Mouse (Mus musculus): ENCODE data around the gene Cacna1g. TPM values are rescaled to one million over a fixed set of nuclear protein-coding genes. Genes with fewer than 3 reads are reported as not detected.

Cacna1g gene
- total and polyA plus RNA-seq, 2 experiments from 2014 or later = 10.4 to 90.3 TPM

GRCm38 (mm10) chr11:94361166-94361870 is 112.7 kb downstream of the Cacna1g start:
- Histone ChIP-seq H3K36me3 (ENCODE audit: insufficient read depth, low read length) (no peaks in the 10 kb centered on the region), H3K27ac (no peak overlapping the region), H3K27me3 (ENCODE audit: insufficient read depth, low read length) (no peaks in the 10 kb centered on the region), H3K4me3 (ENCODE audit: low read length) (no peak overlapping the region), H3K9ac (replicated peaks; ENCODE audit: low read length) (no peak overlapping the region), H3K9me3 (ENCODE audit: low read length) (no peaks in the 10 kb centered on the region), H3K4me1 (ENCODE audit: insufficient read depth, low read length) (no peaks in the 10 kb centered on the region), H3K4me2 (ENCODE audit: low read depth, low read length) (no peak overlapping the region)
- no peak for ATAC-seq
- no peak for DNase-seq (ENCODE audit: low spot score)
- 93% methylated on average over 14 of the region's 14 CpGs for WGBS
- no peak for TF ChIP-seq CTCF (IDR thresholded peaks at IDR 0.05; ENCODE audit: low read depth)

- WGBS = 89% methylated on average over 12 of the region's 12 CpGs
- no peak for TF ChIP-seq CTCF (IDR thresholded peaks at IDR 0.05; ENCODE audit: low read depth)
Measured at GRCm38 (mm10) chr11:94359168-94359567, 114.8 kb downstream of the Cacna1g start.

More at GRCm38 (mm10) chr11:94359168-94359567, 114.8 kb downstream of the Cacna1g start:
- ATAC-seq (no peak), DNase-seq (ENCODE audit: low spot score) (no peak)
- H3K27ac ChIP-seq = no peak overlapping the region
- H3K4me1 ChIP-seq (ENCODE audit: insufficient read depth, low read length) = no peaks in the 10 kb centered on the region
- no peaks in the 10 kb centered on the region for H3K27me3 ChIP-seq (ENCODE audit: insufficient read depth, low read length)
- no peaks in the 10 kb centered on the region for H3K9me3 ChIP-seq (ENCODE audit: low read length)
- H3K4me3 ChIP-seq (ENCODE audit: low read length) = no peak overlapping the region
- H3K36me3 ChIP-seq (ENCODE audit: insufficient read depth, low read length) = no peaks in the 10 kb centered on the region
- H3K9ac ChIP-seq (replicated peaks; ENCODE audit: low read length) = no peak overlapping the region
- H3K4me2 ChIP-seq (ENCODE audit: low read depth, low read length) = no peak overlapping the region

Other genes starting within 250 kb of the Cacna1g start
- 7.0 and 10.1 TPM in 2 replicates for gene Wfikkn2, start 228.2 kb downstream of the Cacna1g start, total RNA-seq (2014; rRNA removed)
- gene Wfikkn2, start 228.2 kb downstream of the Cacna1g start, polyA plus RNA-seq (2015; fragmentation: Nextera tagmentation; extraction: Ambion mirVana) = 10.4 and 10.5 TPM in 2 replicates
- not detected in 2 replicates for gene Gm21885, start 192.3 kb downstream of the Cacna1g start, total RNA-seq (2014; rRNA removed)
- 0.24 TPM in 1 of 2 replicates, not detected in the other for gene Gm21885, start 192.3 kb downstream of the Cacna1g start, polyA plus RNA-seq (2015; fragmentation: Nextera tagmentation; extraction: Ambion mirVana)
- 36.8 and 44.3 TPM in 2 replicates for gene Luc7l3, start 152.2 kb downstream of the Cacna1g start, total RNA-seq (2014; rRNA removed)
- 101 and 115 TPM in 2 replicates for gene Luc7l3, start 152.2 kb downstream of the Cacna1g start, polyA plus RNA-seq (2015; fragmentation: Nextera tagmentation; extraction: Ambion mirVana)
- gene Ankrd40, start 146.2 kb downstream of the Cacna1g start, total RNA-seq (2014; rRNA removed) = 48.1 and 69.1 TPM in 2 replicates
- gene Ankrd40, start 146.2 kb downstream of the Cacna1g start, polyA plus RNA-seq (2015; fragmentation: Nextera tagmentation; extraction: Ambion mirVana) = 15.1 and 16.2 TPM in 2 replicates
- gene Abcc3, start 81.2 kb downstream of the Cacna1g start, total RNA-seq (2014; rRNA removed) = 4.5 and 4.7 TPM in 2 replicates
- gene Abcc3, start 81.2 kb downstream of the Cacna1g start, polyA plus RNA-seq (2015; fragmentation: Nextera tagmentation; extraction: Ambion mirVana) = 1.0 and 1.8 TPM in 2 replicates
- 1.5 and 11.8 TPM in 2 replicates for gene Spata20, start 12.0 kb upstream of the Cacna1g start, total RNA-seq (2014; rRNA removed)
- gene Spata20, start 12.0 kb upstream of the Cacna1g start, polyA plus RNA-seq (2015; fragmentation: Nextera tagmentation; extraction: Ambion mirVana) = 1.0 and 1.6 TPM in 2 replicates
- gene Epn3, start 25.8 kb upstream of the Cacna1g start, total RNA-seq (2014; rRNA removed) = 2.7 and 6.2 TPM in 2 replicates
- gene Epn3, start 25.8 kb upstream of the Cacna1g start, polyA plus RNA-seq (2015; fragmentation: Nextera tagmentation; extraction: Ambion mirVana) = 3.6 and 3.7 TPM in 2 replicates
- 2.3 and 4.8 TPM in 2 replicates for gene Mycbpap, start 47.5 kb upstream of the Cacna1g start, total RNA-seq (2014; rRNA removed)
- 1.1 and 1.5 TPM in 2 replicates for gene Mycbpap, start 47.5 kb upstream of the Cacna1g start, polyA plus RNA-seq (2015; fragmentation: Nextera tagmentation; extraction: Ambion mirVana)
- gene Rsad1, start 75.1 kb upstream of the Cacna1g start, total RNA-seq (2014; rRNA removed) = 9.3 and 12.9 TPM in 2 replicates
- 9.2 and 11.3 TPM in 2 replicates for gene Rsad1, start 75.1 kb upstream of the Cacna1g start, polyA plus RNA-seq (2015; fragmentation: Nextera tagmentation; extraction: Ambion mirVana)
- 0.61 and 1.2 TPM in 2 replicates for gene Chad, start 90.8 kb upstream of the Cacna1g start, total RNA-seq (2014; rRNA removed)
- gene Chad, start 90.8 kb upstream of the Cacna1g start, polyA plus RNA-seq (2015; fragmentation: Nextera tagmentation; extraction: Ambion mirVana) = 1.2 and 1.4 TPM in 2 replicates
- gene Acsf2, start 127.7 kb upstream of the Cacna1g start, total RNA-seq (2014; rRNA removed) = 4.8 and 6.8 TPM in 2 replicates
- 2.6 and 2.8 TPM in 2 replicates for gene Acsf2, start 127.7 kb upstream of the Cacna1g start, polyA plus RNA-seq (2015; fragmentation: Nextera tagmentation; extraction: Ambion mirVana)
- 105 and 113 TPM in 2 replicates for gene Lrrc59, start 155.6 kb upstream of the Cacna1g start, total RNA-seq (2014; rRNA removed)
- gene Lrrc59, start 155.6 kb upstream of the Cacna1g start, polyA plus RNA-seq (2015; fragmentation: Nextera tagmentation; extraction: Ambion mirVana) = 127 and 131 TPM in 2 replicates
- gene Mrpl27, start 179.6 kb upstream of the Cacna1g start, total RNA-seq (2014; rRNA removed) = 36.3 and 61.2 TPM in 2 replicates
- gene Mrpl27, start 179.6 kb upstream of the Cacna1g start, polyA plus RNA-seq (2015; fragmentation: Nextera tagmentation; extraction: Ambion mirVana) = 178 and 182 TPM in 2 replicates
- 3.8 TPM in 2 replicates for gene Eme1, start 179.8 kb upstream of the Cacna1g start, total RNA-seq (2014; rRNA removed)
- 1.9 and 2.4 TPM in 2 replicates for gene Eme1, start 179.8 kb upstream of the Cacna1g start, polyA plus RNA-seq (2015; fragmentation: Nextera tagmentation; extraction: Ambion mirVana)
- gene Xylt2, start 203.3 kb upstream of the Cacna1g start, total RNA-seq (2014; rRNA removed) = 44.0 and 53.5 TPM in 2 replicates
- gene Xylt2, start 203.3 kb upstream of the Cacna1g start, polyA plus RNA-seq (2015; fragmentation: Nextera tagmentation; extraction: Ambion mirVana) = 13.6 and 14.9 TPM in 2 replicates
- gene Gm11541, start 230.3 kb upstream of the Cacna1g start, total RNA-seq (2014; rRNA removed) = 0.63 TPM in 1 of 2 replicates, not detected in the other
- 0.39 and 0.42 TPM in 2 replicates for gene Gm11541, start 230.3 kb upstream of the Cacna1g start, polyA plus RNA-seq (2015; fragmentation: Nextera tagmentation; extraction: Ambion mirVana)

Data from hindbrain, postnatal 0 days (tissue).